Mouse (Mus musculus) liver, embryonic 16.5 days (tissue): ENCODE measurements around the gene Mypop. TPM values are rescaled to one million over a fixed set of nuclear protein-coding genes. Genes with fewer than 3 reads are reported as not detected.

Source experiments
- ATAC-seq: fragments of 200-750 bp; cut with Nextera tagmentation; 2 replicates; pipeline ENCODE4 v1.8.0; 2017; ENCODE audit warnings: low read depth, mild to moderate bottlenecking, moderate number of reproducible peaks, moderate library complexity
- H3K27ac ChIP-seq: fragments of 300-500 bp; sonication (generic); 2 replicates; pipeline ENCODE4 v1.5.1; 2014; ENCODE audit warnings: mild to moderate bottlenecking, low read length
- H3K27me3 ChIP-seq: fragments of 300-500 bp; sonication (generic); 2 replicates; pipeline ENCODE4 v1.6.1; 2014; ENCODE audit warnings: low read depth, low read length, mixed read lengths; ENCODE audit not compliant: control insufficient read depth, insufficient read depth
- H3K36me3 ChIP-seq: fragments of 300-500 bp; sonication (generic); 2 replicates; pipeline ENCODE4 v1.6.1; 2014; ENCODE audit warnings: mild to moderate bottlenecking; ENCODE audit not compliant: control insufficient read depth, insufficient read depth
- H3K4me1 ChIP-seq: fragments of 300-500 bp; sonication (generic); 2 replicates; pipeline ENCODE4 v1.6.1; 2014; ENCODE audit warnings: low read depth, low read length, mixed read lengths; ENCODE audit not compliant: control insufficient read depth
- H3K4me2 ChIP-seq: fragments of 300-500 bp; sonication (generic); 2 replicates; pipeline ENCODE4 v1.6.1; 2014; ENCODE audit warnings: low read depth, low read length, mixed read lengths
- H3K4me3 ChIP-seq: fragments of 300-500 bp; sonication (generic); 2 replicates; pipeline ENCODE4 v1.5.1; 2014; ENCODE audit warnings: low read depth, mild to moderate bottlenecking, low read length
- H3K9ac ChIP-seq: fragments of 300-500 bp; sonication (generic); 2 replicates; pipeline ENCODE4 v1.6.1; 2014; ENCODE audit warnings: low read depth, low read length
- H3K9me3 ChIP-seq: fragments of 300-500 bp; sonication (generic); replicated peaks from 2 replicates; pipeline ENCODE4 v1.6.1; 2016; ENCODE audit warnings: low read length; ENCODE audit not compliant: control insufficient read depth
- whole genome bisulfite sequencing: fragments of 180-500 bp; shearing (Covaris S2); extraction: QIAGEN DNeasy Blood & Tissue Kit; methylation state at CpG from one replicate; pipeline ENCODE4 v1.1.7; 2014; ENCODE audit not compliant: insufficient replicate concordance; 5-methylcytosine and 5-hydroxymethylcytosine counted together
- polyA plus RNA-seq: library from polyadenylated mRNA; unstranded; fragments of >200 nt; fragmentation: Nextera tagmentation; extraction: Ambion mirVana; gene quantifications from 2 replicates; pipeline ENCODE4 v1.2.1, GENCODE M21; 2015

Mypop gene
- polyA plus RNA-seq, 1 experiment from 2014 or later = 0.48 TPM

- no peak for ATAC-seq
- no peak overlapping the region for H3K4me2 ChIP-seq
- no peak overlapping the region for H3K9ac ChIP-seq
- peaks cover 9% of the 10 kb centered on the region for H3K4me1 ChIP-seq
- peaks cover 34% of the 10 kb centered on the region for H3K27me3 ChIP-seq
- H3K9me3 ChIP-seq = no peaks in the 10 kb centered on the region
- H3K4me3 ChIP-seq = no peak overlapping the region
- H3K36me3 ChIP-seq = no peaks in the 10 kb centered on the region
- no peak overlapping the region for H3K27ac ChIP-seq
- WGBS = 34% methylated on average over 2 of the region's 2 CpGs
Measured at GRCm38 (mm10) chr7:18986503-18986902, 4.5 kb upstream of the Mypop start.

- Histone ChIP-seq H3K4me3 (no peak within 1 kb of the TSS), H3K9me3 (no peaks in the 10 kb centered on the region), H3K4me1 (peaks cover 15% of the 10 kb centered on the region), H3K27ac (no peak within 1 kb of the TSS), H3K9ac (no peak within 1 kb of the TSS), H3K36me3 (no peaks in the 10 kb centered on the region), H3K27me3 (peaks cover 40% of the 10 kb centered on the region), H3K4me2 (no peak within 1 kb of the TSS)
- ATAC-seq = no peak
- 38% methylated on average over 2 of the region's 2 CpGs for WGBS
Measured at GRCm38 (mm10) chr7:18987100-18987499, 3.9 kb upstream of the Mypop start, which contains the start of gene Nanos2. Nanos2 (plus strand) TSS chr7:18987400.

DNA sequence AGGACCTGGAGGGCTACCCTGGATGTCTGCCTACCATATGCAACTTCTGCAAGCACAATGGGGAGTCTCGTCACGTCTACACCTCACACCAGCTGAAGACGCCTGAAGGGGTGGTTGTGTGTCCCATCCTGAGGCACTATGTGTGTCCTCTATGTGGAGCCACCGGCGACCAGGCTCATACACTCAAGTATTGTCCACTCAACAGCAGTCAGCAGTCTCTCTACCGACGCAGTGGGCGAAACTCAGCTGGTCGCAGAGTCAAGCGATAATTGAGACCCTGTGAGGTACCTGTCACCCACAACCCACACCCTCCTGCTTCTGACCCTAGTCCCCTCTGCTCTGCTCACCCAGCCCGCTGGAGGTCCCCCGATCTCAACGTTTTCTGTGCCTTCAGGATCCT is 3.3 kb upstream of the Mypop start:
- H3K9ac ChIP-seq = no peak overlapping the region
- peaks cover 15% of the 10 kb centered on the region for H3K4me1 ChIP-seq
- H3K4me3 ChIP-seq = no peak overlapping the region
- no peak overlapping the region for H3K27ac ChIP-seq
- WGBS = 58% methylated on average over 13 of the region's 13 CpGs
- no peak overlapping the region for H3K4me2 ChIP-seq
- no peaks in the 10 kb centered on the region for H3K36me3 ChIP-seq
- no peaks in the 10 kb centered on the region for H3K9me3 ChIP-seq
- ATAC-seq = no peak
- peaks cover 46% of the 10 kb centered on the region for H3K27me3 ChIP-seq

DNA sequence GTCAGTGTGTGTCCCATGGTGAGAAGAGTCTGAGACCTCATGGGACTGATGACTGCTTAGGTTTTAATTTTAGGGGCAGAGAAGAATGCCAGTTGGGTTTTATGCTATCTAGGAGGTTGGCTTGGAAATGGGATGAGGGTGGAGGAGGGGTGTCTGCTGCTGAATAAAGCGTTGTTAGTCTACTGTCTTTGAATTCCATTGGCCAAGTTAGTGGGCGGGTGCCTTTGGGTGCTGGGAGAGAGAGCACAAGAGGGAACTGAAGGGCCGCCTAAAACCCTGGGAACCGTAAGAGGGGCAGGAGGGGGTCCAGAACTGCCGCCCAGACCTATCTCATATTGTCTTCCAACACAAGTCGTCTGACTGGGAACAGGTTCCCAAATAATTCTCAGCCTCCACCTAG is 2.3 kb upstream of the Mypop start:
- Histone ChIP-seq H3K27ac (no peak overlapping the region), H3K4me3 (no peak overlapping the region), H3K9ac (no peak overlapping the region), H3K27me3 (peaks cover 56% of the 10 kb centered on the region), H3K36me3 (no peaks in the 10 kb centered on the region), H3K4me1 (peaks cover 15% of the 10 kb centered on the region), H3K4me2 (no peak overlapping the region), H3K9me3 (no peaks in the 10 kb centered on the region)
- 47% methylated on average over 6 of the region's 6 CpGs for WGBS
- ATAC-seq = no peak

DNA sequence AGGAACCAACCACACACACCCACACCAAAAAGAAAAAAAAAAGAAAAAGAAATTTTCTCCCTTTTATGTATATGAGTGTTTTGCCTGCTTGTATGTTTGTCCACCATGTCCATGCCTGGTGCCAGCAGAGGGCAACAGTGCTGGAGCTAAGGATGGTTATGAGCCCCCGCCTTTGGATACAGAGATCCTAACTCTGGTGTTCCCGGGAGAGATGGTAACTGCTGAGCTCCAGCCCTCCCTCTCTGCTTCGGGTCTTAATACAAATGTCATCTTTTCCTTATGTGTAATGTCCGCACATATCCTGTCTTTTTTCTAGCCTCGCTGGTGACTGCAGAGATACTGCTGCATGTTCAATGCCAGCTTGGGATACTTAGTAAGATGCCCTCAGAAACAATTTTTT is 1.1 kb upstream of the Mypop start:
- Histone ChIP-seq H3K4me3 (no peak overlapping the region), H3K36me3 (no peaks in the 10 kb centered on the region), H3K9me3 (no peaks in the 10 kb centered on the region), H3K27ac (no peak overlapping the region), H3K4me2 (no peak overlapping the region), H3K4me1 (peaks cover 15% of the 10 kb centered on the region), H3K9ac (no peak overlapping the region), H3K27me3 (peaks cover 57% of the 10 kb centered on the region)
- 14% methylated on average over 5 of the region's 5 CpGs for WGBS
- no peak for ATAC-seq

DNA sequence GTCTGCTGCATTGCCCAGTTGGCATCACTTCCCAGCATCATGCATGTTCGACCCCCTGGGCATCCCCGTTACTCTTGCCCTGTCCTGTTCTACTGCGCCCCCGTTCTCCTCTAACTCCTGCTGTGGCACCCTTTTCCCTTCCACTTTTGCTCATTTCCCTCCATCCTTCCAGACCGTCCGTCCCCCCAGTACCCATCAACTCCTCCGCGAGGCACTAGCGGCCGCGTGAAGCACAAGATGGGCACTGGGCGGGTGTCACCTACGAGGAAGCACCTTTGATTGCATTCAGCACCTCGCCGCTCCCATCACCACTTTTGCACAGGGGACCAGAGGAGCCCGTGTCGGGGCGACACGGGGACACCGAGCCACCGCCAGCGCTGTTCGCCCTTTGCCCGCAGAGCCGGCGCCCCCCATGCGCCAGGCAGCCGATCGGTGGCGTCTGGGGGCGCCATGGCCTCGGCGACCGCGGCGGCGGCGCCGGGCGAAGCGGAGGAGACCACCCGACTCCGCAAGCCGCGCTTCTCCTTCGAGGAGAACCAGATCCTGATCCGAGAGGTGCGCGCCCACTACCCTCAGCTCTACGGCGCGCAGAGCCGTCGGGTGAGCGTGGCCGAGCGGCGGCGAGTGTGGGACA is 732 bp downstream of the Mypop start:
- H3K9me3 ChIP-seq = no peaks in the 10 kb centered on the region
- peak overlapping the region; percentile 57 for H3K4me3 ChIP-seq
- peaks cover 15% of the 10 kb centered on the region for H3K4me1 ChIP-seq
- no peak overlapping the region for H3K9ac ChIP-seq
- H3K27ac ChIP-seq = no peak overlapping the region
- H3K36me3 ChIP-seq = no peaks in the 10 kb centered on the region
- H3K4me2 ChIP-seq = peak overlapping the region; percentile 74
- no peak for ATAC-seq
- H3K27me3 ChIP-seq = peaks cover 57% of the 10 kb centered on the region
- 1% methylated on average over 59 of the region's 59 CpGs for WGBS

DNA sequence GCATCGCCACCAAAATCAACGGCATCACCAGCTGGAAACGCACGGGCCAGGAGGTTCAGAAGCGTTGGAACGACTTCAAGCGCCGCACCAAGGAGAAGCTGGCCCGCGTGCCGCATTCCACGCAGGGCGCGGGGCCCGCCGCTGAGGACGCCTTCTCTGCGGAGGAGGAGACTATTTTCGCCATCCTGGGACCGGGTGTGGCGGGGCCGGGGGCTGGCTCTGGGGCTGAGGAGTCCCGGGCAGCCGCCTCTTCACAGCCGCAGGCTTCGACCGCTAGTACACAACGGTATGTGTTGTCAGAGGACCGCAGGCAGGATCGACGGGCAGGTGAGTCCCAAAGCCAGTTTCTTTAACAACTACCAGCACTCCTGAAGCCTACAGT is 1.2 kb downstream of the Mypop start:
- 5% methylated on average over 31 of the region's 31 CpGs for WGBS
- Histone ChIP-seq H3K4me1 (peaks cover 15% of the 10 kb centered on the region), H3K9me3 (no peaks in the 10 kb centered on the region), H3K36me3 (no peaks in the 10 kb centered on the region), H3K4me3 (peak overlapping the region; percentile 57), H3K9ac (no peak overlapping the region), H3K27me3 (peaks cover 57% of the 10 kb centered on the region), H3K4me2 (peak overlapping the region; percentile 74), H3K27ac (no peak overlapping the region)
- no peak for ATAC-seq

DNA sequence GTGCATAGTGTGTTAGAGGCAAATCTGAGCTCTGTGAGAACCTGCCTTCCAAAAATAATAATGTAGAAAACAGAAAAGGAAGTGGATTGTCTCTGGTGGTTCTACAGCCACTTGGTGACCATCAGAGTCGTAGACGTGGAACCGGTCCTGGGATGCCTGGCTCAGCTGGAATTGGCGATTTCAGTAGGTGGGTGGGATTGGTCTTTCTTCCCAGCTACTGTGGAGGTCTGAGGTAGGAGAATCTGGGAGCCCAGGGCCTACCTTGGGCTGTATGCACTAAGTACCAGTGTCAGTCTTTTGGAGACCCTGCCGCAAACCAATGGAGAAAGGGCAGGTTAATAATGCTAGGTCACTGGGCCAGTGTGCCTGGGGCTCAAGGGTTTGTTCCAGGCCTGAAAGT is 2.0 kb downstream of the Mypop start:
- WGBS = 76% methylated on average over 5 of the region's 5 CpGs
- Histone ChIP-seq H3K9ac (no peak overlapping the region), H3K4me3 (no peak overlapping the region), H3K4me2 (no peak overlapping the region), H3K4me1 (peaks cover 15% of the 10 kb centered on the region), H3K9me3 (no peaks in the 10 kb centered on the region), H3K27me3 (peaks cover 57% of the 10 kb centered on the region), H3K27ac (no peak overlapping the region), H3K36me3 (no peaks in the 10 kb centered on the region)
- no peak for ATAC-seq

GRCm38 (mm10) chr7:18998835-18999234 is 7.8 kb downstream of the Mypop start:
- Histone ChIP-seq H3K9me3 (no peaks in the 10 kb centered on the region), H3K36me3 (no peaks in the 10 kb centered on the region), H3K4me1 (peaks cover 30% of the 10 kb centered on the region), H3K9ac (no peak overlapping the region), H3K27ac (no peak overlapping the region), H3K27me3 (no peaks in the 10 kb centered on the region; the same call in 1 of the 2 replicates), H3K4me3 (no peak overlapping the region), H3K4me2 (no peak overlapping the region)
- 55% methylated on average over 9 of the region's 9 CpGs for WGBS
- ATAC-seq = no peak
